Mouse (Mus musculus) monocyte, adult 5-6 weeks (primary cell): ENCODE measurements at regions not wholly inside any gene's neighbourhood (a gene's known extent, or its start where the extent isn't known, plus 50 kb on each side); places are given as distances from the start of the nearest gene placed in this dataset.

Experiments used
- ATAC-seq: fragments of 153-309, 156-312 bp; replicated peaks from 2 replicates; pipeline ENCODE4 v1.8.0; 2017; ENCODE audit warnings: mild to moderate bottlenecking; ENCODE audit not compliant: low TSS enrichment, insufficient number of reproducible peaks, severe bottlenecking, poor library complexity, low FRiP score

- no peak for ATAC-seq
Measured at GRCm38 (mm10) chr8:80268910-80269460, 211.2 kb upstream of the Hhip start.

- peak; percentile 78 for ATAC-seq
Measured at GRCm38 (mm10) chr8:80264915-80265314, 207.1 kb upstream of the Hhip start.

- ATAC-seq: no peak
Measured at GRCm38 (mm10) chr8:80263468-80263945, 205.7 kb upstream of the Hhip start.

GRCm38 (mm10) chr8:80262911-80263310 lies 205.1 kb upstream of the Hhip start:
- no peak for ATAC-seq

GRCm38 (mm10) chr8:80253541-80253940 lies 195.7 kb upstream of the Hhip start:
- no peak for ATAC-seq

- no peak for ATAC-seq
Measured at GRCm38 (mm10) chr8:80251595-80251994, 193.8 kb upstream of the Hhip start.

GRCm38 (mm10) chr8:80250305-80251161 lies 192.7 kb upstream of the Hhip start:
- no peak for ATAC-seq

- no peak for ATAC-seq
Measured at GRCm38 (mm10) chr8:80249762-80250161, 192.0 kb upstream of the Hhip start.

GRCm38 (mm10) chr8:80239879-80240278 lies 182.1 kb upstream of the Hhip start:
- no peak for ATAC-seq

- no peak for ATAC-seq
Measured at GRCm38 (mm10) chr8:80210361-80210760, 152.6 kb upstream of the Hhip start.

GRCm38 (mm10) chr8:80204678-80205654 lies 147.2 kb upstream of the Hhip start:
- no peak for ATAC-seq

- no peak for ATAC-seq
Measured at GRCm38 (mm10) chr8:80203769-80204677, 146.2 kb upstream of the Hhip start.

- ATAC-seq: no peak
Measured at GRCm38 (mm10) chr8:80197680-80198079, 139.9 kb upstream of the Hhip start.

- ATAC-seq: no peak
Measured at GRCm38 (mm10) chr8:80190510-80190908, 132.7 kb upstream of the Hhip start.

- no peak for ATAC-seq
Measured at GRCm38 (mm10) chr8:80189797-80190509, 132.1 kb upstream of the Hhip start.

- ATAC-seq: no peak
Measured at GRCm38 (mm10) chr8:80185286-80185685, 127.5 kb upstream of the Hhip start.

- ATAC-seq: no peak
Measured at GRCm38 (mm10) chr8:80168688-80169087, 110.9 kb upstream of the Hhip start.
